25 mouse cellular contexts compared by ENCODE assay signal in the genomic region with DNA sequence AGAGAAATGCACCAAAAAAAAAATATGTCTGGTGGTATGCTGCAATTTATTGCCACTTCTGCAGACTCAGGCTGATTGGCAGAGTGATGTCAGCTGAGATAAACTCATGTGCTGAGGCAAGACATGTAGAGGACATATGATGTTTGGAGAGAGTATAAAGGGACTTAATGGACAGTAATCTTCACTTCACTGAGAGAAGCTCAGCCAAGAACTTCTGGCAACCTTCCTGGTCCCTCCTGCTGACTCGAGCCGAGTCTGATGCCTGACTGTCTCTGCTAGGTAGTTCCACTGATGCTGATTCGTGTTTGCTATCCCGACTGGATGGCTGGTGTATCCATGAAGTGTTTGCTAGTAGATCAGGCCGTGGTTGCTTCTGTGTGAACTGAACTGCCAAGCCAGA.
A peak's percentile ranks its signal among the peaks of the same experiment; 100 is the strongest.
DNase-seq lines count a peak whose midpoint lies in the region; ATAC-seq lines count a peak whose summit lies in the region.
"Had no signal": no experiment of that assay in that cellular context is flagged by ENCODE, and none has a peak within 500 bp of the region (broad histone marks: within the 10 kb centered on the region; RNA-seq: fewer than 3 reads in every experiment).

No protein-coding gene starts in this region.

- no peak overlapping the region for H3K4me3 ChIP-seq in lung, embryonic 16.5 days (ENCODE audit: low read length)
- H3K4me3 ChIP-seq: erythroblast, embryonic 14.5 days; hindbrain, embryonic 13.5 days; layer of hippocampus, adult 2 months; megakaryocyte, embryonic 14.5 days; midbrain, embryonic 15.5 days; neural tube, embryonic 15.5 days; stomach, embryonic 15.5 days had no signal

- ATAC-seq in lung, embryonic 16.5 days (ENCODE audit: low read depth), result peak; percentile 51; the same call in 1 of the 2 replicates
- ATAC-seq in granulocyte monocyte progenitor cell, adult 5-6 weeks (replicated peaks; ENCODE audit: poor library complexity, severe bottlenecking), result peak; percentile 43; the same call in 1 of the 2 replicates
- ATAC-seq: forebrain, embryonic 14.5 days; midbrain, embryonic 15.5 days; Patski had no signal

- no peak overlapping the region for H3K9ac ChIP-seq in lung, embryonic 16.5 days (ENCODE audit: low read length)
- H3K9ac ChIP-seq: hindbrain, embryonic 13.5 days; midbrain, embryonic 15.5 days; neural tube, embryonic 15.5 days; stomach, embryonic 15.5 days had no signal

- H3K4me2 ChIP-seq in lung, embryonic 16.5 days (ENCODE audit: low read depth, low read length), result no peak overlapping the region
- H3K4me2 ChIP-seq: heart, embryonic 11.5 days; hindbrain, embryonic 13.5 days; midbrain, embryonic 15.5 days; neural tube, embryonic 15.5 days; stomach, embryonic 15.5 days had no signal

- DNase-seq in adrenal gland, postnatal 10 days, result peak; percentile 3
- DNase-seq in adrenal gland, postnatal 14 days, result no peak
- peak; percentile 1 for DNase-seq in gastrocnemius, adult 18-20 months (ENCODE audit: low spot score)
- DNase-seq in gastrocnemius, postnatal 4 days (ENCODE audit: low spot score in 2 of 2), result no peak
- no peak for DNase-seq in lung, postnatal 14 days
- no peak for DNase-seq in urinary bladder, adult 18-20 months (ENCODE audit: low spot score in 2 of 2)
- DNase-seq: adrenal gland, adult 8-10 months; gastrocnemius, postnatal 14 days; kidney, adult 8-10 months; kidney, postnatal 14 days; layer of hippocampus, postnatal 36 days; lung, adult 18-20 months; right cerebral cortex, postnatal 25 days had no signal

- peaks cover 2% of the 10 kb centered on the region; the same call in 1 of the 2 replicates for H3K4me1 ChIP-seq in lung, embryonic 16.5 days (replicated peaks; ENCODE audit: control insufficient read depth, insufficient read depth, low read length)
- H3K4me1 ChIP-seq: hindbrain, embryonic 13.5 days; megakaryocyte, embryonic 14.5 days; midbrain, embryonic 15.5 days; neural tube, embryonic 15.5 days; stomach, embryonic 15.5 days had no signal

- 49% methylated on average over 5 of the region's 5 CpGs for WGBS in lung, embryonic 16.5 days

- no peak overlapping the region for H3K27ac ChIP-seq in lung, embryonic 16.5 days (ENCODE audit: low read length)
- H3K27ac ChIP-seq: hindbrain, embryonic 13.5 days; layer of hippocampus, adult 2 months; midbrain, embryonic 15.5 days; neural tube, embryonic 15.5 days; stomach, embryonic 15.5 days had no signal

- H3K27me3 ChIP-seq in lung, embryonic 16.5 days (ENCODE audit: control insufficient read depth, insufficient read depth, low read depth, low read length), result no peaks in the 10 kb centered on the region
- H3K27me3 ChIP-seq: hindbrain, embryonic 13.5 days; megakaryocyte, embryonic 14.5 days; midbrain, embryonic 15.5 days; neural tube, embryonic 15.5 days; stomach, embryonic 15.5 days had no signal

- no peaks in the 10 kb centered on the region for H3K36me3 ChIP-seq in lung, embryonic 16.5 days (ENCODE audit: control insufficient read depth, insufficient read depth, low read length)
- H3K36me3 ChIP-seq: hindbrain, embryonic 13.5 days; midbrain, embryonic 15.5 days; neural tube, embryonic 15.5 days; stomach, embryonic 15.5 days had no signal

- no peaks in the 10 kb centered on the region for H3K9me3 ChIP-seq in lung, embryonic 16.5 days (ENCODE audit: control insufficient read depth, low read length)
- H3K9me3 ChIP-seq: hindbrain, embryonic 13.5 days; megakaryocyte, embryonic 14.5 days; midbrain, embryonic 15.5 days; neural tube, embryonic 15.5 days; stomach, embryonic 15.5 days had no signal

Comparison
In these comparisons a context has a peak if more than half of its experiments do, and no peak if none do; other contexts are left out.
1. DNase-seq: peak in adrenal gland, postnatal 10 days (single experiment) and gastrocnemius, adult 18-20 months (single experiment); none in adrenal gland, postnatal 14 days (single experiment), gastrocnemius, postnatal 4 days (0 of 2), lung, postnatal 14 days (single experiment) and urinary bladder, adult 18-20 months (0 of 2).